Mouse (Mus musculus) hindbrain, embryonic 10.5 days (tissue): ENCODE data around the gene Nhp2. TPM values are rescaled to one million over a fixed set of nuclear protein-coding genes. Genes with fewer than 3 reads are reported as not detected.
A peak's percentile ranks its signal among the peaks of the same experiment; 100 is the strongest.

ENCODE experiments used
- DNase-seq: peaks from one replicate; pipeline ENCODE4 v3.0.0-alpha.2; 2017; ENCODE audit warnings: low spot score
- H3K27ac ChIP-seq: fragments of 300-500 bp; sonication (generic); 2 replicates; pipeline ENCODE4 v1.5.1; 2016; ENCODE audit warnings: mild to moderate bottlenecking, moderate library complexity
- H3K27me3 ChIP-seq: fragments of 300-500 bp; sonication (generic); 2 replicates; pipeline ENCODE4 v1.6.1; 2016; ENCODE audit warnings: mild to moderate bottlenecking; ENCODE audit not compliant: poor library complexity, insufficient read depth, severe bottlenecking
- H3K36me3 ChIP-seq: fragments of 300-500 bp; sonication (generic); 2 replicates; pipeline ENCODE4 v1.6.1; 2016; ENCODE audit warnings: mild to moderate bottlenecking, moderate library complexity
- H3K4me1 ChIP-seq: fragments of 300-500 bp; sonication (generic); replicated peaks from 2 replicates; pipeline ENCODE4 v1.6.1; 2016; ENCODE audit warnings: mild to moderate bottlenecking
- H3K4me3 ChIP-seq: fragments of 300-500 bp; sonication (generic); 2 replicates; pipeline ENCODE4 v1.5.1; 2016; ENCODE audit warnings: mild to moderate bottlenecking, moderate library complexity
- H3K9me3 ChIP-seq: fragments of 300-500 bp; sonication (generic); 2 replicates; pipeline ENCODE4 v1.6.1; 2016; ENCODE audit warnings: mild to moderate bottlenecking, moderate library complexity
- WGBS: fragments of 180-500 bp; shearing (Covaris S2); methylation state at CpG from one replicate; pipeline ENCODE4 v1.1.7; 2016; 5-methylcytosine and 5-hydroxymethylcytosine counted together
- polyA plus RNA-seq: library from polyadenylated mRNA; unstranded; fragments of >200 nt; fragmentation: Nextera tagmentation; extraction: Ambion mirVana; gene quantifications from 2 replicates; pipeline ENCODE4 v1.2.1, GENCODE M21; 2016

Nhp2 gene
- polyA plus RNA-seq: 209 and 250 TPM in 2 replicates

DNA sequence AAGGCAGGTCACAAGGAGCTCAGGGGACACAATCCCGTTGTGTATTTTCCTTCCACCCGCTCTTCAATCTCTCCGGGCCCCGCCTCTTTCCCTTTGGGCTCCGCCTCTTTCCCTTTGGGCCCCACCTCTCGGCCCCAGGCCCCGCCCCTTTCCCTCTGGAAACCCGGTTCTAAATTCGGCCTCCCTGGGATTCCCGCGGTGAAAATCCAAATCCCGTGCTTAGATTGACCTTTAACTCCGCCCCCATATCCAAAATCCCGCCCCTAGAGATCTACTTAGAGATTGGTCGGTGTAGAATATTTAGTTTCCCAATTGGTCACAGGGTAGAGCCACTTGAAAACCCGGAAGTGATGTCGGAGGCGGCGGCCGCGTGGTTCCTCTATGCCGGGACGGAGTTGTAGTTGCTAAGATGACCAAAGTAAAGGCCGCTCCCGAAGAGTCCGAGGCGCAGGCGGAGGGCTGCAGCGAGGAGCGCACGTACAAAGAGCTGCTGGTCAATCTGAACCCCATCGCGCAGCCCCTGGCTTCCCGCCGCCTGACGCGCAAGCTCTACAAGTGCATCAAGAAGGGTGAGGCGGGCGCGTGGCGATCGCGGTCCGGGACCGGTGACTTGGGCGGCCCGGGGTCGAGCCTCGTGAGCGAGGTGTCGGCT is at the start of gene Nhp2:
Nhp2 (plus strand) TSS at position 327 of the 652 bp plus-strand sequence.
- Histone ChIP-seq H3K9me3 (no peaks in the 10 kb centered on the region), H3K27ac (peak within 1 kb of the TSS; percentile 90), H3K27me3 (no peaks in the 10 kb centered on the region), H3K36me3 (peaks cover 36% of the 10 kb centered on the region), H3K4me3 (peak within 1 kb of the TSS; percentile 91), H3K4me1 (peaks cover 32% of the 10 kb centered on the region)
- under 1% methylated on average over 51 of the region's 51 CpGs for WGBS
- DNase-seq: peak; percentile 96

DNA sequence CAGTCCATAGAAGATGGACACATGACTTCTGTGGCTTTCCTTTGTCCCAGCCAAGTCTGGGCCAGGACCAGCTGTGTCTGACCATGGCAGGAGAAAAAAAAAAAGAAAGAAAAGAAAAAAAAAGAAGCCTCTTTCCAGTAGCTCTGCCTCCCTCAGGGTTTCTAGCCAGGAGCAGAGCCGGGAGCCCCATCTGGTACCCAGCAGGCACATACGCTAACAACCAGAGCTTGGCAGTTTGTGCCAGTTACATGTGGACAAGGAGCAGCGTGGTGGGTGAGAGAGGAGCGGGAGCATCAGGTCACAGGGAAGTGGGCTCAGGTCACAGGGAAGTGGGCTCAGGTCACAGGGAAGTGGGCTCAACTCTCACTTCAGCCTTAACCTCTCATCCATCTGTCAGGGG is 43.1 kb upstream of the Nhp2 start:
- Histone ChIP-seq H3K4me1 (peaks cover 18% of the 10 kb centered on the region), H3K27ac (peak overlapping the region; percentile 36), H3K4me3 (no peak overlapping the region), H3K27me3 (no peaks in the 10 kb centered on the region), H3K9me3 (no peaks in the 10 kb centered on the region), H3K36me3 (0 out of 2 replicates have a peak, but pooled peaks cover 7% of the 10 kb centered on the region)
- no peak for DNase-seq
- WGBS: 81% methylated on average over 4 of the region's 4 CpGs

DNA sequence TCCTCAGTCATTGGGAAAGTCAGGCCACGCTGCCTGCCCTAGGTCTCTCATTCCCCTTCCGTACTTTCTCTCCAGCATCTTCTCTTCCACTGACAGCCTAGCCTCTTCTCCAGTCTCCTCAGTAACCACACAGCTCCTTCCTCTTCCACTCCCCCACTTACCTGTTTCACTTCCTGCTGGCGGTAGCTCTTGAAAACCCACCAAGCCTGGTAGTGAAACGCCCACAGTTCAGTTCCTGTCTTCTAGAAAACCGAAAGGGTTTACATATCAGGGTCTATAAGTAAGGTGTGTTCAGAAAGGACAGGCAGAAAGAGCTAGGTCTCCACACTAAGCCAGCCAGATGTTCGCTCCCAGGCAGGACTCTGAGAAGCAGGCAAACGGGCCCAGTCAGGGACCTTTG is 41.9 kb upstream of the Nhp2 start:
- 85% methylated on average over 7 of the region's 7 CpGs for WGBS
- H3K9me3 ChIP-seq: no peaks in the 10 kb centered on the region
- DNase-seq: no peak
- H3K27me3 ChIP-seq: no peaks in the 10 kb centered on the region
- H3K27ac ChIP-seq: no peak overlapping the region
- H3K4me3 ChIP-seq: no peak overlapping the region
- H3K36me3 ChIP-seq: 0 out of 2 replicates have a peak, but pooled peaks cover 7% of the 10 kb centered on the region
- peaks cover 15% of the 10 kb centered on the region for H3K4me1 ChIP-seq

DNA sequence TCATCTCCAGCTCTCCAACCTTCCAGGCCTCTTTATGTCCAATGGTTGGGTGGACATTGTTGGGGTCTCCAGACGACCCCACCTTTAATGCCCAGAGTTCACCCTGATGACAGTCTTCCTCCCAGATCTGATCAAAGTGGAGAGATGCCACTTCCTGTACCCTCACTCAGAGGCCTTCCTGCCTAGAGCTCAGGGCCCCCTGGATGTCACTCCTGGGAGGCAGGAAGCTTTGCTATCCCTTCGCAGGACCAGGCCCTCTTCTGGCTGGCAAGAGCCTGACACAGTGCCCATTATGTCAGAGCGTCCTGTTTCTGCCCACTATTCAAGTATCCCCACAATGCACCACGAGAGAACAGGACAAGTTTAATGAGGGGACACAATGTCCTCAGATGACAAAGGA is 40.5 kb upstream of the Nhp2 start:
- WGBS: 69% methylated on average over 4 of the region's 4 CpGs
- Histone ChIP-seq H3K27me3 (no peaks in the 10 kb centered on the region), H3K9me3 (no peaks in the 10 kb centered on the region), H3K4me1 (peaks cover 30% of the 10 kb centered on the region), H3K27ac (no peak overlapping the region), H3K4me3 (no peak overlapping the region), H3K36me3 (0 out of 2 replicates have a peak, but pooled peaks cover 7% of the 10 kb centered on the region)
- DNase-seq: no peak

DNA sequence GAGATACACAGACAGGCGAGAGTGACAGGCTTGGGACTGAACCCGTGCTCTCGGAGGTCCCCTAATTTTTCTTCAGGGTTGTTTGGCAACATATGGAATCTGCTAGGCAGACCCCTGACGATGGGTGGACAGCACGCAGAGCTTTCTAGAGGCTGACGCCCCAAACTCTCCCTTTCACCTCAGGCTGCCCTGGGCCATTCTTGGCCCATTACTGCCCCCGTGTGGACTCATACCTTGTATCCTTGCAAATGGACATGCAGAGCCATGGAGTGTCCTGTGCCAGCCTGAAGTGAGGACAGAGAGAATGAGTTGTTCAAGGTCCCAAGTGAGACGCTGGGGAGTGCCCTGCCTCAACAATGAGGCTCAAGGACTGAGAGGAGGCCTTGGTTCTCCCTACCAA is 36.8 kb upstream of the Nhp2 start:
- no peak overlapping the region for H3K27ac ChIP-seq
- H3K36me3 ChIP-seq: peaks cover 26% of the 10 kb centered on the region
- no peak overlapping the region for H3K4me3 ChIP-seq
- peak; percentile 83 for DNase-seq
- WGBS: 21% methylated on average over 8 of the region's 8 CpGs
- no peaks in the 10 kb centered on the region for H3K27me3 ChIP-seq
- peaks cover 41% of the 10 kb centered on the region for H3K4me1 ChIP-seq
- H3K9me3 ChIP-seq: no peaks in the 10 kb centered on the region

DNA sequence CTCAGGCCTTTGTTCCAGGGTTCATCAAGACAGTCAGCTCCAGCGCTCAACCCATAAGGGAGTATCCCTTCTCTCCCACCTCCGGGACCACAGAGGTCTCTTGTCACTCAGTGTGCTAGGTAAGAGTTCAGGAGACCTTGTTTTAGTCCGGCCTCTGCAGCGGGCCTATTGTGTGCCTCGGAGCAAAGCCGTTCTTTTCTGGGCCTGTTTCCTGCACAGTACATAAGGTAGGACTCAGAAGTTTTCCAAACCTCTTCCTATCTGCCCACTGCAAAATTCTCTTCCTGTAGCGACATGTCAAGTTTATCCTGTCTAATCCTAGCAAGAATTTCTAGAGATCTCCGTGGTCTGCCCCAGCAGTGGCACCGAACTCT is 35.5 kb upstream of the Nhp2 start:
- peaks cover 40% of the 10 kb centered on the region for H3K36me3 ChIP-seq
- peak overlapping the region; percentile 68 for H3K4me3 ChIP-seq
- DNase-seq: no peak
- H3K27me3 ChIP-seq: no peaks in the 10 kb centered on the region
- peaks cover 41% of the 10 kb centered on the region for H3K4me1 ChIP-seq
- WGBS: 17% methylated on average over 9 of the region's 9 CpGs
- H3K27ac ChIP-seq: peak overlapping the region; percentile 93
- no peaks in the 10 kb centered on the region for H3K9me3 ChIP-seq

DNA sequence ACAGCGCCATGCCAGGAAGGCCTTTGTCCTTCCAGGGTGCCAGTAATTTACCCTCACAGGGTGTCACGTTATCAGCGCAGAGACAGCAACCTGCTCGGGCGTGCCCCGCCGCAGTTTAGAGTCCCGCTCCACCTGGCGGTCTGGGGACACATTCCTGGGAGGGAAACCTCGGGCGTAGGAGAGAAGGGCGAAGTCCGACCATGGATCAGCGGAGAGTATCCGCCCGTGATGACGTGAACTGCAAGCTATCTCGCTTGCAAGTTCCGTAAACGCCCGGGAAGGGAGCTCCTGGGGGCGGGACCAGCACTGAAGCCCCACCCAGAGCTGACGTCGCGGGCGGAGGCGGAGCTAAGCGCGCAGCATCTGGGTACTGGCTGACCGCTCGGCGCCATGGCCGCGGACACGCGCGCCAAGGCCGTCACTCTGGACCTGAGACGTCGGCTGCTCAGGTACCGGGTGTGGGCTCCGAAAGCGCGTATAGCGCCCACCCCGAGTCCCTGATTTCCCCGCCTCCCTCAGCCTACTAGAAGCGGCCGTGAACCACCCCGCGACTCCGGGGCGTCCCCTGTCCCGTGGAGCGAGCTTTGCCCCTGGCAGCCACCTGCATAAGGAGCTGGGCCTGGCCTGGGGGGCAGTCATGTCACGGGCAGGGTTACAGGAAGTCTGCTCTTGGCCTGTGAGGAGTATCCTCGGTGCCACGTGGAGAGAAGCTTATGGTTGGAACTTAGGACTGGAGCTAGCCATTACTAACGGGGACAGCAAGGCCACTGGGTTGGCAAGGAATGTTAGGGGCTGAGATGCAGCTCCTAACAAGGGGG is 34.9 kb upstream of the Nhp2 start, which contains the start of gene Phykpl:
Phykpl (plus strand) TSS at position 327 of the 818 bp plus-strand sequence.
- Histone ChIP-seq H3K27me3 (no peaks in the 10 kb centered on the region), H3K4me3 (peak within 1 kb of the TSS; percentile 68), H3K4me1 (peaks cover 41% of the 10 kb centered on the region), H3K9me3 (no peaks in the 10 kb centered on the region), H3K36me3 (peaks cover 46% of the 10 kb centered on the region), H3K27ac (peak within 1 kb of the TSS; percentile 93)
- WGBS: under 1% methylated on average over 59 of the region's 59 CpGs
- peak; percentile 98 for DNase-seq

DNA sequence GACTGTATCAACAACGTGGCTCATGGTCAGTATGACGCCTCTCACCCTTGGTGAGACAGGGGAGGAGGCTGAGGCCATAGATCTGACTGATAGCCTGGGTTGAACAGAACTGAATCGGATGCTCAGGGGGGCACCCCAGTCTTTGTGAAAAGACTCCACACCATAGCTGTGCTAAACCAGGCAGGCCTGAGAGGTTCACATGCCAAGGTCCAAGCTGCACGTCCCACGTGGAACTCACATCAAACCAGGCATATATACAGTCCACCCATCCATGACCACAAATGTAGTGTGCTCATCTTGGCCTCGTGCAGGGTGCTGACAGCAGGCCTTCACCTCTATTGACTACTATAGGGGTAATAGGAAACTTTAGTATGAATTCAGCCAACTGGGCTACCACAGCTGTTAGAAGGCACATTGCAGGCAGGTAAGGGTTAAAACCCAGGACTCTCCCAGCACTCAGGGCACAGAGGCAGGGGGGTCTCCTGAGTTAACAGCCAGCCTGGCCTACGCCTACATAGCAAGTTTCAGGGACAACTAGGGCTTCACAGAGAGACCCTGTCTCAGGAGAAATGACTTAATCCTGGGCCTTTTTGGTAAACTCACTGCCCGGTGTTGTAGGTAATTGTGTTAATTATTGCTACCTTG is 33.8 kb upstream of the Nhp2 start:
- Histone ChIP-seq H3K27me3 (no peaks in the 10 kb centered on the region), H3K4me3 (peak overlapping the region; percentile 68), H3K4me1 (peaks cover 41% of the 10 kb centered on the region), H3K9me3 (no peaks in the 10 kb centered on the region), H3K36me3 (peaks cover 50% of the 10 kb centered on the region), H3K27ac (peak overlapping the region; percentile 93)
- no peak for DNase-seq
- 73% methylated on average over 8 of the region's 8 CpGs for WGBS

DNA sequence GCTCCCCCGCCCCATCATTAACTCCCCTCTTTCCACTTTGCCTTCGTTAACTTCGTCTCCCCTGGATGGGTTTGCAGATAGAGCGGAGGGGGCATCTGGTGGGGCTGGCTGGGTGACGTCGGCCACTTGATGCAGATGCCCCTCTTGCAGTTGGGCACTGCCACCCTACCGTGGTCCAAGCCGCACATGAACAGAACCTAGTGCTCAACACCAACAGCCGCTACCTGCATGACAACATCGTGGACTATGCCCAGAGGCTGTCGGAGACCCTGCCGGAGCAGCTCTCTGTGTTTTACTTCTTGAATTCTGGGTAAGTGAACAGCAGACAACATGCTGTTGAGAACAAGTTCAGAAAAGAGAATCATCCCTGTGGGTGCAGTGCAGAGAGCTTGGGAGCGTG is 33.1 kb upstream of the Nhp2 start:
- Histone ChIP-seq H3K9me3 (no peaks in the 10 kb centered on the region), H3K4me1 (peaks cover 41% of the 10 kb centered on the region), H3K36me3 (peaks cover 57% of the 10 kb centered on the region), H3K27ac (no peak overlapping the region), H3K27me3 (no peaks in the 10 kb centered on the region), H3K4me3 (no peak overlapping the region)
- WGBS: 95% methylated on average over 13 of the region's 13 CpGs
- no peak for DNase-seq

DNA sequence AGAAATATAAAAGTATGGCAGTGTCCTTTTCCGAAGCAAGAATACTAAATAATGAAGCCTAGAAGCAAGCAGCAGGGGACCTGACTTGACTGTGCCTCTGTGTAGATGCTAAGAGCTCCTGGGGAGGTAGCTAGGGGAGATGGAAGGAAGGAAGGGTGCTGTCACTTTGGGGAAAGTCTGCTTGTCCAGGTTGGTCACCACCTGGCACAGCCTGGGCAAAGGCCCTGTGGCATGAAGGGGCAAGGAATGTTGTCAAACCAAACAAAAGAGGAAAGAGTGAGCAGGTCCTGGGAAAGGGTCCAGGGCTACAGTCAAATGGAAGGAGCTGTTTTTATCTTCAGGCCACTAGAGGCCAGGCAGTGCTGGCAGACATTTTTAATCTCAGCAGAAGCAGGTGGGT is 32.5 kb upstream of the Nhp2 start:
- H3K36me3 ChIP-seq: peaks cover 63% of the 10 kb centered on the region

DNA sequence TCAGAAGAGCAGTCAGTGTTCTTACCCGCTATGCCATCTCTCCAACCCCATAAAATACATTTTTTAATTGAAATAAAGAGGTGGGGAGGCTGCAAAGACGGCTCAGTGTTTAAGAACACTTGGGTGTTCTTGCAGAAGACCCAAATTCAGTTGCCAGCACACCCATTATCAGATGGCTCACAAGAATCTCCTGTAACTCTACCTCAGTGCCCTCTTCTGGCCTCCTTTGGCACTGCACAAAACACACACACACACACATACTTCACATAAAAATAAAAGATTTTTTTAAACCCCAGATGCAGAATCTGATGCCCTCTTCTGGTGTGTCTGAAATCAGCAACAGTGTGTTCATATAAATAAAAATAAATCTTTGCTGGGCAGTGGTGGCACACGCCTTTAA is 30.7 kb upstream of the Nhp2 start:
- Histone ChIP-seq H3K4me3 (no peak overlapping the region), H3K36me3 (peaks cover 81% of the 10 kb centered on the region), H3K9me3 (no peaks in the 10 kb centered on the region), H3K27me3 (no peaks in the 10 kb centered on the region), H3K27ac (no peak overlapping the region), H3K4me1 (peaks cover 24% of the 10 kb centered on the region)
- 93% methylated on average over 3 of the region's 3 CpGs for WGBS
- DNase-seq: no peak

More for the DNA sequence above, 32.5 kb upstream of the Nhp2 start:
- H3K4me3 ChIP-seq: no peak overlapping the region
- H3K9me3 ChIP-seq: no peaks in the 10 kb centered on the region
- DNase-seq: no peak
- H3K4me1 ChIP-seq: peaks cover 41% of the 10 kb centered on the region
- H3K27ac ChIP-seq: no peak overlapping the region
- no peaks in the 10 kb centered on the region for H3K27me3 ChIP-seq
- 94% methylated on average over 1 of the region's 1 CpGs for WGBS

DNA sequence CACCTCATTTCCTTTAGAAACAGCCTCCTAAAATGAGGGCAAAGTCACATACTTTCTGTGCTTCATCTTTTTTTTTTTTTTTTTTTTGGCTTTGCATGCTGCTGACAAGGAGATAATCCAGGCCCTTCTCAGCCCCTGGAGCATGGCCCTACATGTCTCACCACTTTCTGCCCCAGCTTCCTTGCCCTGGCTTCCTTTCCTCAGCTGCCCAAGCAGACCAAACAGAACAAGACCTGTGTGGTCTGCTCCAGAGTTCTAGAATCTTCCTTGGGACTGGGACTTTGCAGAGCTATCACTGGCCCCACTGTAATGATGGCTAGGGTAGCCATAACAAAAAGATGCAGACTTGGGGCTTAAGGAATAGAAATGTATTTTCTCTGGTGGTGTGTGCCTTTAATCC is 29.5 kb upstream of the Nhp2 start:
- peaks cover 93% of the 10 kb centered on the region for H3K36me3 ChIP-seq
- DNase-seq: no peak

DNA sequence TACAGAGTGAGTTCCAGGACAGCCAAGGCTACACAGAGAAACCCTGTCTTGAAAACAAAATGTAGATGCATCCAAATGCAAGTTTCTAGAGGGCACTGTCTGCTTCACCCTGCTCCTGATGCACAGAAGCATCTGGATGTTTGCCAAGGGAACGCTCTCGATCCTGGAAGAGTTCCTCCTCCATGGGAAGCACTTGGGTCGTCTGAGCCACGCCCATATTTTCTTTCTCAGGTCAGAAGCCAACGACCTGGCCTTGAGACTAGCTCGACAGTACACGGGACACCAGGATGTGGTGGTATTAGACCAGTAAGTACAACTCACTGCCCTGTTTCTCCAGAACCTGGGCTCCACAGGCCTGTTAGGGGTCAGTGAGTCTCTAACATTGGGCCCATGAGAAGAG is 28.4 kb upstream of the Nhp2 start:
- H3K4me3 ChIP-seq: no peak overlapping the region
- no peaks in the 10 kb centered on the region for H3K9me3 ChIP-seq
- DNase-seq: no peak
- H3K36me3 ChIP-seq: peaks cover 100% of the 10 kb centered on the region
- H3K27me3 ChIP-seq: no peaks in the 10 kb centered on the region
- 84% methylated on average over 7 of the region's 7 CpGs for WGBS
- no peak overlapping the region for H3K27ac ChIP-seq
- peaks cover under 1% of the 10 kb centered on the region; the same call in 1 of the 2 replicates for H3K4me1 ChIP-seq

More for the DNA sequence above, 29.5 kb upstream of the Nhp2 start:
- Histone ChIP-seq H3K27me3 (no peaks in the 10 kb centered on the region), H3K4me1 (peaks cover 12% of the 10 kb centered on the region), H3K27ac (no peak overlapping the region), H3K9me3 (no peaks in the 10 kb centered on the region), H3K4me3 (no peak overlapping the region)
